Mouse (Mus musculus): ENCODE data around the gene Hoxa13. TPM values are rescaled to one million over a fixed set of nuclear protein-coding genes. Genes with fewer than 3 reads are reported as not detected.

The Hoxa13 gene
- polyA plus RNA-seq, 1 experiment from 2014 or later = not detected

DNA sequence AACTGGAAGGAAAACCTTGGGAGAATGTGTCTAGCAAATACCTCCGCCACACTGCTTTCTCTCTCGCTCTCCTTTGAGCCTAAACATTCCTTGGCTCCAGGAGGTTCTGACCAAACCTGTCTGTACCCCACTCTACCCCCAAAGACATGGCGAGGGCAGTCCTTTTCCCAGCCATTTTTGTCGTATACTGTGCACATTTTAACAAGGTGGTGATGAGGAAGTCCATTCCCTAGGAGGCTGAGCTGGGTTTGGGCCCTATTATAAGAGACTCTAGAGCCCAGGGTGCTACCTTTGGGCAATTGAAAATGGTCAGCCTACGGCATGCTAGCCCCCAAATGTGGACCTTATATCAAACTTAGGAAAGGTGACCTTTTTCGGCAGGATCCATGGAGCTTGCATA, 24.8 kb downstream of the Hoxa13 start:
- H3K36me3 ChIP-seq (replicated peaks) = no peaks in the 10 kb centered on the region
- 0 out of 2 replicates have a peak, but pooled peaks cover 2% of the 10 kb centered on the region for H3K4me1 ChIP-seq
- no peaks in the 10 kb centered on the region for H3K9me3 ChIP-seq
- WGBS = 18% methylated on average over 6 of the region's 6 CpGs
- no peak overlapping the region for H3K4me2 ChIP-seq
- no peak for ATAC-seq (replicated peaks)
- no peak overlapping the region for H3K4me3 ChIP-seq
- peaks cover 94% of the 10 kb centered on the region for H3K27me3 ChIP-seq (replicated peaks)
- no peak overlapping the region for H3K27ac ChIP-seq
- H3K9ac ChIP-seq = no peak overlapping the region

DNA sequence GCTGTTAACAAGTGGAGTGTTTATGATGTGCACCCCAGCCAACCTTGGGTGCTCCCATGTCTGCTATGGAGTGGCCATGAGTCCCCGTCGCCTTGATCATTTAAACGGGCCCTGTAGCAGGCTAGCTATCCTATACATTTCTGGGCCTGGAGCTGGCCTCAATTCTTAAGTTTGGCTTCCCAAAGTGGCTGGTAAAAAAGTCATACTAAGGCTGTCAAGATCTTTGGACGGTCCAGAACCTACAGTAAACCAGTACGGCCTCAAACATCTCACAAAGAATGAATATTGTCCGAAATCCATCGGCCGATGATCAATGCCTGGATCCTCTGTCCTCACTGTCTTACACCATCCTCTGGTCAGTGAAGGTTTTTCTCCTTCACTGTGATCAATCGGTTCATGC, 25.4 kb downstream of the Hoxa13 start:
- H3K27me3 ChIP-seq (replicated peaks) = peaks cover 94% of the 10 kb centered on the region
- H3K9me3 ChIP-seq = no peaks in the 10 kb centered on the region
- no peak overlapping the region for H3K4me3 ChIP-seq
- H3K4me1 ChIP-seq = 0 out of 2 replicates have a peak, but pooled peaks cover 2% of the 10 kb centered on the region
- H3K27ac ChIP-seq = no peak overlapping the region
- H3K4me2 ChIP-seq = no peak overlapping the region
- no peak overlapping the region for H3K9ac ChIP-seq
- 29% methylated on average over 9 of the region's 9 CpGs for WGBS
- H3K36me3 ChIP-seq (replicated peaks) = no peaks in the 10 kb centered on the region
- no peak for ATAC-seq (replicated peaks)

GRCm38 (mm10) chr6:52234428-52235140, 26.1 kb downstream of the Hoxa13 start:
- ATAC-seq (replicated peaks) = no peak

DNA sequence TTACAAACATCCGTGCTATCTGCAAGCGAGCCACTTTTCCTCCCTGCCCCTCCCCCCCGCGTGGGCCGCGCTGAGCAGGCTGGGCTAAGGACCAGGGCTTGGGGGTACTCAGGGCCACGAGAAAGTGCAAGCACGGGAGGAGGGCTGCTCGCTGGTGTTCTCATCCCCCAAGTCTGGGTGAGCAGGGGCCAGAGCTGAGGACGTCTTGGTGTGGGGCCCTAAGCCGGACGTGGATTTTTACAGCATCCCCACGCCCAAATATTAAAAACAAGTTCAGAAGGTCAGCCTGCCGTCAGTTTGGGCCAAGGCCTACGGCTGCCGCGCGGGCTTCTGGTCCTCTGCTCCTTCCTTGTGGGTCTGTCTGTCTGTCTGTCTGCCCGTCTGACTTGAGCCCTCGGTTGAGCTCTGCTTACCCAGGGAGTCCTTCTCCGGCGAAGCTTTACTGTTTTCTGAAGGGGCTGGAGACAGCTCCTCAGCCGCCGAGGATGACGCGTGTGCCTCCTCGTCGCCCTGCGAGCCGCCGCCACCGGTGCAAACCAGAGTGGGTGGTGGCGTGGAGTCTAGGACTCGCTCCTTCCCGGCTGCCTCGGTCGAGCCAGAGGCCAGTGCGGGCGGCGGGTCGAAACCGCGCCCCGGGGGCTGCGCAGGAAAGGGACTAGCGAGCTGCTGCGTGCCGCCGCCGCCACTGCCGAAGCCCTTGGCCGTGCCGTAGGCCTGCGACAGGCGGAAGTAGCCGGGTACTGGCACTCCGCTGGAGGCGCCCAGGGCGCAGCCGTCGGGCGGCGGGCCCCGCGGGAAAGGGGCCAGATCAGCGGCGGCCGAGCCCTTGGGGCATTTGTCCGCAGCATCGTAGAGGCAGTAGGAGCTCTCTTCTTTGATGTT, 26.9 kb downstream of the Hoxa13 start:
- ATAC-seq (replicated peaks) = no peak
- Histone ChIP-seq H3K36me3 (replicated peaks) (no peaks in the 10 kb centered on the region), H3K27me3 (replicated peaks) (peaks cover 96% of the 10 kb centered on the region), H3K9me3 (no peaks in the 10 kb centered on the region), H3K27ac (no peak overlapping the region), H3K4me2 (no peak overlapping the region), H3K4me1 (no peaks in the 10 kb centered on the region), H3K9ac (no peak overlapping the region), H3K4me3 (no peak overlapping the region)
- under 1% methylated on average over 70 of the region's 70 CpGs for WGBS

More at GRCm38 (mm10) chr6:52234428-52235140, 26.1 kb downstream of the Hoxa13 start:
- Histone ChIP-seq H3K36me3 (replicated peaks) (no peaks in the 10 kb centered on the region), H3K9me3 (no peaks in the 10 kb centered on the region), H3K9ac (no peak overlapping the region), H3K27ac (no peak overlapping the region), H3K27me3 (replicated peaks) (peaks cover 94% of the 10 kb centered on the region), H3K4me1 (no peaks in the 10 kb centered on the region), H3K4me3 (no peak overlapping the region), H3K4me2 (no peak overlapping the region)
- 2% methylated on average over 62 of the region's 68 CpGs for WGBS

DNA sequence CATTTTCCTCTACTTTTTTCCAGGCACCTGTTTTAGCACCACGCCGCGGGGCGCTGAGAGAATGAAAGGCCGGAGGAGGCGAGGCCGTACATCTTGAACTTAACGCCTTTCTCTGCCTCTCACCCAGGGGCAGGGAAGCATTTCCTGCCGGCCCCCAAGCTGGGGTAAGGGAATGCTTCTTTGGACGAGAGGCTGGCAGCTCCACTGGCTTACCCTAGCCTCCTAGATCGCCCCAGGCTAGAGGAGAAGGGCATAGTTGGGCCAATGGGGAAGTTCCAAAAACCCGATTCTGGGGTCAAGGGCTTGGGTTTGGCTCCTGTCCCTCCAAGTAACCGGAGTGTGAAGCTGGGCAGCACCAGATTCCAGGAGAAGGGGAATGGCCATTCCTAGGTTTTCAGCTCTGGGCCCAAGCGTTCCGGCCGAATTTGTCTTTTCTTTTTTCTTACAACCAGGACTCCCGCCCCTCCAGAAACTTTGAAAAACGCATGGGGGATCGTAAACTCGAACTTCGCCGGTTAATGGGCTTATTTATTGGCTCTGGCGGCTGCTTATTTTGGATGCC, 27.6 kb downstream of the Hoxa13 start:
- Histone ChIP-seq H3K27me3 (replicated peaks) (peaks cover 94% of the 10 kb centered on the region), H3K4me2 (no peak overlapping the region), H3K4me1 (no peaks in the 10 kb centered on the region), H3K27ac (no peak overlapping the region), H3K36me3 (replicated peaks) (no peaks in the 10 kb centered on the region), H3K4me3 (no peak overlapping the region), H3K9me3 (no peaks in the 10 kb centered on the region), H3K9ac (no peak overlapping the region)
- no peak for ATAC-seq (replicated peaks)
- WGBS = 2% methylated on average over 23 of the region's 23 CpGs

DNA sequence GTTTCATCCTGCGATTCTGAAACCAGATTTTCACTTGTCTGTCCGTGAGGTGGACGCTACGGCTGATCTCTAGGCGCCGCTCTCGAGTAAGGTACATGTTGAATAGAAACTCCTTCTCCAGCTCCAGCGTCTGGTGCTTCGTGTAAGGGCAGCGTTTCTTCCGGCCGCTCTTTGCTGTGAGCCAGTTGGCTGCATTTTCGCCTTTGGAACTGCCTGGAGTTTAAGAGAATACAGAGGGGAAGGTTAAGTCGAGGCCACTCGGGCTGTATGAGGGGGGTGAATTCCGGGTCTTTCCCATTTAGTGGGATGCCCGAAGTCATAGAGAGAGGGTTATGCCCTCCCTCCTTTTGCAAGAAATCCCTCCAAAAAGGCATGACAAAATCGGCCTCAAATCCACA, 28.1 kb downstream of the Hoxa13 start:
- Histone ChIP-seq H3K4me3 (no peak overlapping the region), H3K36me3 (replicated peaks) (no peaks in the 10 kb centered on the region), H3K27me3 (replicated peaks) (peaks cover 94% of the 10 kb centered on the region), H3K4me2 (no peak overlapping the region), H3K27ac (no peak overlapping the region), H3K9me3 (no peaks in the 10 kb centered on the region), H3K9ac (no peak overlapping the region), H3K4me1 (no peaks in the 10 kb centered on the region)
- ATAC-seq (replicated peaks) = no peak
- under 1% methylated on average over 18 of the region's 18 CpGs for WGBS

- Histone ChIP-seq H3K9ac (no peak overlapping the region), H3K27me3 (replicated peaks) (peaks cover 94% of the 10 kb centered on the region), H3K4me1 (no peaks in the 10 kb centered on the region), H3K4me2 (no peak overlapping the region), H3K36me3 (replicated peaks) (no peaks in the 10 kb centered on the region), H3K27ac (no peak overlapping the region), H3K9me3 (no peaks in the 10 kb centered on the region), H3K4me3 (no peak overlapping the region)
- WGBS = 1% methylated on average over 18 of the region's 18 CpGs
- no peak for ATAC-seq (replicated peaks)
These were observed 28.7 kb downstream of the Hoxa13 start for GRCm38 (mm10) chr6:52231885-52232567.

GRCm38 (mm10) chr6:52230516-52231165, 30.0 kb downstream of the Hoxa13 start, which contains the start of gene Hoxa9:
Gene Hoxa9, minus strand, starts transcription at chr6:52231089.
- Histone ChIP-seq H3K27me3 (replicated peaks) (peaks cover 93% of the 10 kb centered on the region), H3K4me1 (no peaks in the 10 kb centered on the region), H3K4me2 (no peak within 1 kb of the TSS), H3K9me3 (no peaks in the 10 kb centered on the region), H3K4me3 (no peak within 1 kb of the TSS), H3K9ac (no peak within 1 kb of the TSS), H3K36me3 (replicated peaks) (no peaks in the 10 kb centered on the region), H3K27ac (no peak within 1 kb of the TSS)
- WGBS = 1% methylated on average over 34 of the region's 36 CpGs
- no peak for ATAC-seq (replicated peaks)

- Histone ChIP-seq H3K4me2 (no peak overlapping the region), H3K9me3 (no peaks in the 10 kb centered on the region), H3K4me1 (no peaks in the 10 kb centered on the region), H3K27ac (no peak overlapping the region), H3K4me3 (no peak overlapping the region), H3K9ac (no peak overlapping the region), H3K27me3 (replicated peaks) (peaks cover 93% of the 10 kb centered on the region), H3K36me3 (replicated peaks) (no peaks in the 10 kb centered on the region)
- ATAC-seq (replicated peaks) = no peak
- 2% methylated on average over 44 of the region's 44 CpGs for WGBS
These were observed 30.9 kb downstream of the Hoxa13 start for GRCm38 (mm10) chr6:52229558-52230416.

- no peaks in the 10 kb centered on the region for H3K36me3 ChIP-seq (replicated peaks)
- no peaks in the 10 kb centered on the region for H3K4me1 ChIP-seq
- ATAC-seq (replicated peaks) = no peak
- peaks cover 93% of the 10 kb centered on the region for H3K27me3 ChIP-seq (replicated peaks)
- H3K9me3 ChIP-seq = no peaks in the 10 kb centered on the region
- H3K27ac ChIP-seq = no peak overlapping the region
- WGBS = 1% methylated on average over 38 of the region's 38 CpGs
- H3K4me3 ChIP-seq = no peak overlapping the region
- H3K9ac ChIP-seq = no peak overlapping the region
- H3K4me2 ChIP-seq = no peak overlapping the region
These were observed 31.9 kb downstream of the Hoxa13 start for GRCm38 (mm10) chr6:52228475-52229465.
